Mouse (Mus musculus) inflammation-experienced regulatory T-cells, adult 6 months (primary cell): Measurements from ENCODE around the gene Bend7. TPM values are rescaled to one million over a fixed set of nuclear protein-coding genes. Genes with fewer than 3 reads are reported as not detected.

ENCODE experiments used
- ATAC-seq: one replicate; pipeline ENCODE4 v1.8.0; 2017
- polyA plus RNA-seq, 3 experiments: library from polyadenylated mRNA; unstranded; fragments of 100-300 nt; shearing (Covaris generic); gene quantifications; one replicate each; pipeline ENCODE4 v1.2.1; 2017

Bend7 gene
- not detected for polyA plus RNA-seq

GRCm38 (mm10) chr2:4717769-4718661, at the start of gene Bend7:
Gene Bend7, plus strand, starts transcription at chr2:4717831.
- no peak for ATAC-seq

- no peak for ATAC-seq
Observed at GRCm38 (mm10) chr2:4668626-4669025, 49.0 kb upstream of the Bend7 start.

DNA sequence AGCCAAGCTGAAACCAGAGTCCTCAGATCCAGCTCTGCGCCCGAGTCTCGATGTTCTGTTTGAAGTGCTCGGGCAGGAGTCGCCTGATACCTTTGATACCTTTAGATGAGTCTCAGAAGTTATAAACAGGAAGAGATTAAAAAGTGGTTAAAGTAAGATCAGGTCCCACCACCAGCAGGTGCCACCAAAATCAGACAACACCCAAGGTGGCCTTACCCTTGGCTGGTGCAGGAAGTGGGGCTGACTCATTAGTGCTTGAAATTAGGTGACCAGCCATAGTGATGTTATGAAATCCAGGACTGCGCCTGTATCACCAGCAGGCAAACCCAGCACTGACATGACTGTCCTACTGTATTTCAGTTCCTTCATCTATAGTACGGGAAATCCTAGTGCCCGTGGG, 47.9 kb upstream of the Bend7 start:
- no peak for ATAC-seq

DNA sequence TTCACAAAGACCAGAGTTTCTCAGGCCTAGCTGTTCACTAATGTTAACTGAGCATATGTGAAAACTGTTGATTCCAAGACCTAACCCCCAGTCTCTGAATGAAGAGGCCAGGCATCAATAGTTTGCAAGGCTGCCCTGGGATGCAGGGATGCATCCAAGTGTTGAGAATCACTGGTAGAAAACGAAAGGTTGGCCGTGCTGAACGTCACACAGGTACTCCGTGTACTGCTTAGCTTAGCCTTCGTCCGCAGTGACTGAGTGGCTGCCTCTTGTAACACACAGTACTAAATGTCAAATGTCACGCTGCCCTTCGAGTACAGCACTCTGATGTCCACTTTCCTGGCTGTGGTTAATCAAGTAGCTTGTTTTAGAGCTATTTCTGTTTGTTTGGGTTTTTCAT, 46.0 kb upstream of the Bend7 start:
- no peak for ATAC-seq

DNA sequence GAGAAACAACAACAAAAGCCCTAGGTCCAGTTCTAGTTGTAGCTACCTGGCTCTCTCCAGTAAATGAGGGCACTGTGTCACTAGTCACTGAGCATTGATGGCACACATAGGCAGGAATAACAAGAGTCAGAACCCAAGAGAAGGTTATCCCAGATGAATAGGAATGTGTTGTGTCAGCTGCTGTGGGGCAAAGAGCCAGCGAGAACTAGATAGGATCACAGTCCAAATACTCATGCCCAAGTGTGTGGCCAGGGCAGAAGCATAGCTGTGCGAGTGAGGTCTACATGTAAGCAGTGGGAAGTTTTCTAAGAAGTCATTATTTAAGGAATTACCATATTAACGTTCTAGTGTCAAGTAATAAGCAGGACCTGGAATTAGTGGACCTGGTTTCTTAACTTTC, 37.7 kb upstream of the Bend7 start:
- no peak for ATAC-seq

DNA sequence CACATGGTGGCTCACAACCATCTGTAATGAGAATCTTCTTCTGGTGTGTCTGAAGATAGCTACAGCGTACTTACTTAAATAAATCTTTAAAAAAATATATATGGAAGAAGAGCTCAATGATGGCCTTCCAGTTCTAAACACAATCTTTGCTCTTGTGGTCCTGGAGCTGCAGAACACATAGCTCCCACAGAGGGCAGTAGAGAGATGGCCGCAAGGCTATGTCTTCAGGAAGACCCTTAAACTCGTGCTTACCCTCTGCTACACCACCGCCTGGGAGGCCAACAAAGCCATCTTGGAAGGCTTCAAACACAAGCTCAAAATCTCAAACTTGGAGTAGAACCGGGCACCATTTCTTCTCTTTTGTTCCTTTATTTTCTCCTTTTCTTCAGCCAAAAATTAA, 6.4 kb upstream of the Bend7 start:
- ATAC-seq, result no peak

DNA sequence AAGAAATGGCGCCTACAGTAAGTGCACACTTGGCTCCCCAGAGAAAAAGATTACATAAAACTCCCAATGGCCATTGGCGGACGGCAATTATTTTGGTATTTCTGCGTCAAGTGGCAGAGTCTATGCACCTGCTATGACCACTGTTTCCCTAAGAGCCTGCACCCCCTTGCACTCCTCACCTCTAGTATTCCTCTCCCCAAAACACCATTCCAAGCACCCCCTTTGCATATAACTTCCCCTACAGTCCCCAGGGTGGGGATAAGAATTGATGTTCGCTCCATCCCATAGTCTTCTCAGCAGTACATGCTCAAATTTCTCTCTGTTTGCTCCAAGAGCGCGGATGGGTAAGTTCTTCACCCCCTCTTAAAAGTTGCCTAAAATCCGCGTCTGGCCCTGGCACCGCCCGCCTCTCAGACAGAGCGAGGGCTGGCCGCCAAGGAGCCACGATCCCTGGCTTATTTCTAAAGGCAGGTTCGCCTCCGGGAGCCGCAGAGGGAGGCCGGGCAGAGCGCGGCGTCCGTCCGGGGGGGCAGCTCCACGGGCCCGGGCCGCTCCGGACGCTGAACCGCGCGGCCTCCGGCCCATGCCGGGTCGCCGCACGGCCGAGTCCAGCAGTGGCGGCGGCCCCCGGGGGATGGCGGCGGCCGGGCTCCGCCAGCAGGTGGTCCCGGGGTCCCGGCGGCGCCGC, 406 bp upstream of the Bend7 start:
- ATAC-seq, result no peak

DNA sequence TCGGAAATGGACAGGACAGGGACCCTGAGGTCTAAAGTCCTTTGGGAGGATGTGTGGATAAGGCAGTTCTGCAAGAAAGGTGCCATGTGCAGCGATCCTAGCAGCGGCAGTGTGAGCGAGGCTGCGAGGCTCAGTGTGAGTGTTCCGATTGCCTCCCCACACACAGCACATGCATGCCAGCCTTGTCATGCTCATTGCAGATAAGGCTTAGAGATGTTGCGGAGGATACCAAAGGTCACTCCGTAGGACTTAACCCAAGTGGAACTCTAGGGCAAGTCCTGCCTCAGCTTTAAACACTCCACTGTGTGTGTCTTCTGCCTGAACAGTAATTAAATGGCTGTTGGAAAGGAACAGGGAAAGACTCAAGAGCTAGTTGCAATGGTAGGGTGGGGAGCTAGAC, 5.5 kb downstream of the Bend7 start:
- ATAC-seq, result no peak

- no peak for ATAC-seq
Observed at GRCm38 (mm10) chr2:4730161-4730560, 12.5 kb downstream of the Bend7 start.

DNA sequence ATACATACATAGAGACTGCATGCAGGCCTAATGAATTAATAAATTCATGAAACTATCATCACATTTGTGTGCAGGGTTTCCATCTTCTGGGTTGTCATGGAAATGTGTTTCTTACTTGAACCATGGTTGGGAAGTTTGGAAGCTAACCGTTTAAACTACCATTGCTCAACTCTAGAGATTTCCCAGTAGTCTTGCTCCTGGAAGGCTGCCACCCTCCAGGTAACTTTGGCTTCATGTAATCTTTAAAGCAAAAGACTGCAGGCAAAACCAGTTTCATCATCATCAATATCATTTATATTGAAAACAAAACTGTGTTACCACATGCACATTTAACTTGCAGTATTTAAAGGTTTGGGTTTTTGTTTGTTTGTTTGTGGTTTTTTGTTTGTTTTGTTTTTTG, 16.3 kb downstream of the Bend7 start:
- no peak for ATAC-seq

- ATAC-seq, result no peak
Observed at GRCm38 (mm10) chr2:4736095-4736797, 18.6 kb downstream of the Bend7 start.

DNA sequence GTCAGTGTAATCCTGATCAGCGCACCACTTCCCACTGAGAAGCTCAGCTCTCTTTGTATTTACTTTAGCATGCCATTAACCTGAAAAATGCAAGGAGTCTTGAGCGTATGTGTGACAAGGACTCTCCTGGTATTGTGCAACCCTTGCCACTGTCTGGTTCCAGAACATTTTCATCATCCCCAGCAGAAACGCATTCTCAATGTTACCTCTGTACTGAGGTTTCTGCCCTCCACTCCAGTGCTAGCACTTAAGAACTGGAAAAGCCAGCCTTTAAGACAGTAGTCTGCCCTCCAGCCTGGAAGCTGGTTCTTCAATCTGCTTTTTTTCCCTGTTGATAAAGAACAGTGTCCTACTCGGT, 19.1 kb downstream of the Bend7 start:
- no peak for ATAC-seq

- ATAC-seq, result no peak
Observed at GRCm38 (mm10) chr2:4751918-4752317, 34.3 kb downstream of the Bend7 start.

DNA sequence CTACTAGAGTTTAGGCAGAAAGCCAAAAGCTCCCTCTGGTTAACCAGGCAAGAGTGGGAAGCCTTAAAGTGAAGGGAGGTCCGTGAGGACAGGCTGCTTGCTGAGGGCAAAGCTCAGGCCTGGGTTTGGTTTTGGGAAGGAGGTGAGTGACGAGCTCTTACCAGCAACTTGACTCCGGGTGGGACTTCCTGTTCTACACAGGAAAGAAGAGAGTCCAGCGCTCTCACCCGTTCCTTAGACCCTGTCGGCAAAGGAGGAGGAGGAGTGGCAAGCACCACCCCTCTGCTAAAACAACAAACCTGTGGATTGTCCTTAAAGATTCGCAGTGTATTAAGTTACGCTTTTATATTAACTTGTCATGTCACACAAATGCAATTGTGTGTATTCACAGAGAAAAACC, 38.1 kb downstream of the Bend7 start:
- no peak for ATAC-seq

- ATAC-seq, result no peak
Observed at GRCm38 (mm10) chr2:4757218-4757617, 39.6 kb downstream of the Bend7 start.

- ATAC-seq, result no peak
Observed at GRCm38 (mm10) chr2:4760741-4761140, 43.1 kb downstream of the Bend7 start.

GRCm38 (mm10) chr2:4761906-4762305, 44.3 kb downstream of the Bend7 start:
- no peak for ATAC-seq

DNA sequence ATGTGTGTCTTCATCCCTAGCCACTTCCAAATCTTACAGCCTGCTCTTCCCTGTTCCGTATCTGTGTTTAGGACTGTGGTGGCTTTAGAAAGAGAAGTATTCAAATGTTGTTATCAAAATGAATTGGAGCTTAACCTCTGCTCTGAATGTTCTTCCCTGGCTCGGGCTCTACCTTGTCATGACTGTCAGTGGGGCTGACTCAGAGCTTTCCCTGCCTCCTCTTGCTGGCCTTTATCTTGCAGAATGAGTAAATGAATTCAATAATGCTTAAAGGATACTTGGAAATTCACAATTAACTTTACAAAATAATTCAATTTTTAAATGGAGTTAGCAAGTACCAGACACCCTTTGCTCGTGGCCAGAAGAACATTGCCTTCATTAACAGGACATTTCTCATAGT, 46.4 kb downstream of the Bend7 start:
- ATAC-seq, result no peak

- ATAC-seq, result no peak
Observed at GRCm38 (mm10) chr2:4770376-4770775, 52.7 kb downstream of the Bend7 start.

DNA sequence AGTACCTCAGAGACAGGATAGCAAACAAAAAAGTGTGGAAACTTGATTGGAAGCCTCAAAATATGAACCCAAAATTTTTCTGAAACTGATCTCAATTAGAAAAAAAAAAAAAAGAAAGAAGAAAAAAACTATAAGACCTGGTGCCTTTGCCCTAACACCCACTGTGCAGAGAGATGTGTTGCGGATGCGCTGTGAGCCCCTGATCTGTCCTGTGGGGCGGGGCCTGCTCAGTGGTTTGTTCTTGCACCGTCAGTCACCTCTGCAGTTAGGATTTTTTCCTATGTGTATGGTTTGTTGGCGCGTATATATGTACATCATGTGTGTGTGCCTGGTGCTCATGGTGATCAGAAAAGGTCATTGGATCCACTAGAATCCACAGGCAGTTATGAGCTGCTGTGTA, 56.3 kb downstream of the Bend7 start:
- no peak for ATAC-seq

GRCm38 (mm10) chr2:4777291-4777690, 59.7 kb downstream of the Bend7 start:
- ATAC-seq, result no peak

DNA sequence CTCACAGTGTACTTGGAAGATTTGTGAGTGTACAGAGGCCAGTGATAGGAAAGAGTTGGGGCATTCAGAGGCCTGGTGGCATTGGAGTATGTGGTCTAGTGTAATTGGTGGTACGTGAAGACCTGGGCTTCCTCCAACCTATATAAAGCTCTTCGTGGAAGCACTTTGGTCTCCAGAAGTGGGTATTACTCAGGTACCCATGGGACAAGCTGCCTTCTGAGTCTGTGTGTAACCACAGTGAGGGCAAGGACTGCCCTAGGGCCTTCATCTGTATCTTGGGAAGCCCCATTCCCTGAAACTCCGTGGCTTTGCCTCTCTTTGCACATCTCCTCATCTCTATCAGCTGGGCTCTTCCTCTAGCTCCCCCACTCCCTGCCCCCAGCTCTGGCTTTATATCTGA, 64.0 kb downstream of the Bend7 start:
- ATAC-seq, result no peak

- ATAC-seq, result no peak
Observed at GRCm38 (mm10) chr2:4782401-4782800, 64.8 kb downstream of the Bend7 start.
